Comparison of ENCODE assay signal across 14 mouse cellular contexts in genomic region chr1:191419421-191419820, GRCm38 (mm10). TPM values are rescaled to one million over a fixed set of nuclear protein-coding genes. Genes with fewer than 3 reads are reported as not detected.
A peak's percentile ranks its signal among the peaks of the same experiment; 100 is the strongest.
DNase-seq lines count a peak whose midpoint lies in the region; ATAC-seq and TF ChIP-seq lines count a peak whose summit lies in the region.
"Had no signal": no experiment of that assay in that cellular context is flagged by ENCODE, and none has a peak within 500 bp of the region (broad histone marks: within the 10 kb centered on the region; RNA-seq: fewer than 3 reads in every experiment).

No protein-coding gene starts in this region.

- H3K36me3 ChIP-seq in heart, embryonic 13.5 days: no peaks in the 10 kb centered on the region
- no peaks in the 10 kb centered on the region for H3K36me3 ChIP-seq in thymus, adult 2 months (ENCODE audit: control insufficient read depth, insufficient read depth, low read length)
- H3K36me3 ChIP-seq in hindbrain, postnatal 0 days (ENCODE audit: insufficient read depth, low read length): no peaks in the 10 kb centered on the region
- H3K36me3 ChIP-seq: lung, embryonic 15.5 days had no signal

- 56% methylated on average over 6 of the region's 6 CpGs for WGBS in heart, embryonic 13.5 days
- 43% methylated on average over 6 of the region's 6 CpGs for WGBS in thymus, adult 2 months
- 65% methylated on average over 6 of the region's 6 CpGs for WGBS in hindbrain, postnatal 0 days

- H3K4me1 ChIP-seq in heart, embryonic 13.5 days: peaks cover 50% of the 10 kb centered on the region
- H3K4me1 ChIP-seq in thymus, adult 2 months (replicated peaks; ENCODE audit: control insufficient read depth, insufficient read depth, low read length): peaks cover 62% of the 10 kb centered on the region
- no peaks in the 10 kb centered on the region for H3K4me1 ChIP-seq in hindbrain, postnatal 0 days (ENCODE audit: insufficient read depth, low read length)

- intact Hi-C loops in heart, postnatal 25 days (cut with DNase I): no loop called here

- no peaks in the 10 kb centered on the region for H3K9me3 ChIP-seq in heart, embryonic 13.5 days
- no peaks in the 10 kb centered on the region for H3K9me3 ChIP-seq in hindbrain, postnatal 0 days (ENCODE audit: low read length)
- H3K9me3 ChIP-seq: lung, embryonic 15.5 days had no signal

- H3K27ac ChIP-seq in heart, embryonic 13.5 days (replicated peaks): peak overlapping the region; percentile 32; the same call in 1 of the 2 replicates
- H3K27ac ChIP-seq in thymus, adult 2 months (ENCODE audit: control insufficient read depth, insufficient read depth, low read length): peak overlapping the region; percentile 72
- no peak overlapping the region for H3K27ac ChIP-seq in hindbrain, postnatal 0 days
- H3K27ac ChIP-seq: hindbrain, embryonic 14.5 days; lung, embryonic 15.5 days had no signal

- H3K4me2 ChIP-seq in heart, embryonic 13.5 days: no peak overlapping the region
- H3K4me2 ChIP-seq in hindbrain, postnatal 0 days (ENCODE audit: low read depth, low read length): no peak overlapping the region
- H3K4me2 ChIP-seq: hindbrain, embryonic 14.5 days; lung, embryonic 15.5 days had no signal

- ATAC-seq in heart, embryonic 13.5 days (ENCODE audit: extremely low read depth, insufficient number of reproducible peaks, low FRiP score, low TSS enrichment): no peak
- ATAC-seq in hindbrain, postnatal 0 days: no peak
- ATAC-seq: CD4-positive, CD25-positive, alpha-beta regulatory T cell, adult 4 months; forebrain, postnatal 0 days had no signal

- no peak for DNase-seq in heart, postnatal 25 days (ENCODE audit: low spot score)
- no peak for DNase-seq in thymus, adult 2 months
- DNase-seq in thymus, adult 18-20 months: no peak
- DNase-seq in induced T-regulatory cell, adult 2 months (ENCODE audit: low read depth): peak; percentile 52
- DNase-seq in naive thymus-derived CD4-positive, alpha-beta T cell, adult 2 months (ENCODE audit: low read depth): peak; percentile 56
- DNase-seq in cerebellum, postnatal 14 days: no peak
- no peak for DNase-seq in hindbrain, postnatal 0 days (ENCODE audit: low spot score)
- DNase-seq: cerebellum, adult 8-10 months; embryo, embryonic 11 days; forebrain, postnatal 0 days had no signal

- no peaks in the 10 kb centered on the region for H3K27me3 ChIP-seq in heart, embryonic 13.5 days (replicated peaks)
- no peaks in the 10 kb centered on the region for H3K27me3 ChIP-seq in thymus, adult 2 months (ENCODE audit: control insufficient read depth, insufficient read depth, low read length)
- no peaks in the 10 kb centered on the region for H3K27me3 ChIP-seq in hindbrain, postnatal 0 days (ENCODE audit: insufficient read depth, low read length)
- H3K27me3 ChIP-seq: lung, embryonic 15.5 days had no signal

- no peak for TF ChIP-seq POLR2A in thymus, adult 2 months (IDR thresholded peaks at IDR 0.05; ENCODE audit: control insufficient read depth, extremely low read depth, insufficient read depth, low read length, poor library complexity)

- H3K9ac ChIP-seq in heart, embryonic 13.5 days: no peak overlapping the region
- no peak overlapping the region for H3K9ac ChIP-seq in hindbrain, postnatal 0 days (replicated peaks; ENCODE audit: low read length)
- H3K9ac ChIP-seq: forebrain, postnatal 0 days; hindbrain, embryonic 14.5 days; lung, embryonic 15.5 days had no signal

- TF ChIP-seq CTCF in thymus, adult 2 months (IDR thresholded peaks at IDR 0.05; ENCODE audit: borderline replicate concordance, control insufficient read depth, extremely low read depth, insufficient read depth, low read length, poor library complexity): no peak
- no peak for TF ChIP-seq CTCF in hindbrain, postnatal 0 days (IDR thresholded peaks at IDR 0.05; ENCODE audit: low read depth)

- no peak overlapping the region for H3K4me3 ChIP-seq in heart, embryonic 13.5 days
- no peak overlapping the region for H3K4me3 ChIP-seq in thymus, adult 2 months (ENCODE audit: control insufficient read depth, insufficient read depth, low read length)
- no peak overlapping the region for H3K4me3 ChIP-seq in hindbrain, postnatal 0 days (ENCODE audit: low read length)
- H3K4me3 ChIP-seq: lung, embryonic 15.5 days had no signal

RNA-seq across cellular contexts. Expression of gene Ppp2r5a, which starts 16.3 kb away (rescaled TPM):
- polyA plus RNA-seq in heart, embryonic 13.5 days (2015; fragmentation: Nextera tagmentation; extraction: Ambion mirVana): 21.2 and 22.6 TPM in 2 replicates
- 100 to 1,000 TPM; 103 to 110 TPM for total RNA-seq in heart, postnatal 25 days (2021)
- polyA plus RNA-seq in thymus, adult 2 months (2012; rRNA removed): 145 and 167 TPM in 2 replicates
- total RNA-seq in hindbrain, postnatal 0 days (2014; rRNA removed): 54.0 and 65.6 TPM in 2 replicates
- 12.8 and 13.2 TPM in 2 replicates for polyA plus RNA-seq in hindbrain, postnatal 0 days (2015; fragmentation: Nextera tagmentation; extraction: Ambion mirVana)

Comparison
In these comparisons a context has a peak if more than half of its experiments do, and no peak if none do; other contexts are left out.
1. DNase-seq: peak in induced T-regulatory cell, adult 2 months (single experiment) and naive thymus-derived CD4-positive, alpha-beta T cell, adult 2 months (single experiment); none in heart, postnatal 25 days (single experiment), thymus, adult 2 months (single experiment), thymus, adult 18-20 months (0 of 2), cerebellum, postnatal 14 days (0 of 2) and hindbrain, postnatal 0 days (single experiment).